Mouse (Mus musculus) inflammation-experienced regulatory T-cells, adult 16 weeks (primary cell): Measurements from ENCODE around the gene Egfl6. TPM values are rescaled to one million over a fixed set of nuclear protein-coding genes. Genes with fewer than 3 reads are reported as not detected.

Source experiments
- polyA plus RNA-seq: library from polyadenylated mRNA; unstranded; fragments of 100-300 nt; shearing (Covaris generic); gene quantifications from one replicate; pipeline ENCODE4 v1.2.1, GENCODE M21; 2017

The Egfl6 gene
- not detected for polyA plus RNA-seq

DNA sequence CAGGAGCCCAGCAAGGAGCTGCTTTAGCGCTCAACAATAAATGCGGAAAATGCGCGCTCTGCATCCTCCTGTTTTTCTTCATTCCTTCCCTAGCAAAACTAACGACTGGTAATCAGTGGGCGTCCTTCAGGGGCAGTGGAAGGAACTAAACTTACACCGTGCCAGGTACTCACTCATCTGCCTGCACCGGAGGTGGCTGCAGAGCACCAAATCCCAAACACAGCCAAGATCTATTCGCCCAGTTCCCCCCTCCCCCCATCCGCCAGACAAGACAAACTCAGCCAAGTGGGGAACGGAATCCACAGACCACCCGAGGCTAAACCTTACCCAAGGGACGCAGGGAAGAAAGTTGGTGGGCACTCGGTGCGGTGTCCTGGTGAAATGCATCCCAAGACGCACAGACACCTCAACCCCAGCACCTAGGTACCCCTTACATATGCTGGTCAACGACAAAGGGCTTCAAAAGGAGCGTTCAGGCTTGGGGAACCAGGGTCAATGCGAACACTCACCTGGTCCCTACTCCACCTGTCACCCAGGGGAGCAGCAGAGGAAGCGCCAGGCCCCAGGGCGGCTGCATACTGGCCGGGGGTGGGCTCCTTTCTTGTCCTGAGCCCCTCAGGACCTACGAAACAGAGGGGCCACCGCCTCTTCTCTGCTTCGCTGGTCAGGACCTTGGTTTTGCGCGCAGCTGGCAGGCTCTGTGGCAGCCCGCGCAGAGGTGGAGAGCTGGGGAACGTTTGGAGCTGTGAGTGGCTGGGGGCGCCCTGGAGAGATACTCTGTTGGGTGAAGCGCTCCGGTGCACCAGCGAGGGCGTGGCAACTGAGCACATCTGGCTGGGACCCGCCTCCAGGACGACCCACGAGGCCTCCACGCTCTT lies at the start of gene Egfl6:
Gene Egfl6 (minus strand): TSS at position 774 of the 878 bp plus-strand sequence.

DNA sequence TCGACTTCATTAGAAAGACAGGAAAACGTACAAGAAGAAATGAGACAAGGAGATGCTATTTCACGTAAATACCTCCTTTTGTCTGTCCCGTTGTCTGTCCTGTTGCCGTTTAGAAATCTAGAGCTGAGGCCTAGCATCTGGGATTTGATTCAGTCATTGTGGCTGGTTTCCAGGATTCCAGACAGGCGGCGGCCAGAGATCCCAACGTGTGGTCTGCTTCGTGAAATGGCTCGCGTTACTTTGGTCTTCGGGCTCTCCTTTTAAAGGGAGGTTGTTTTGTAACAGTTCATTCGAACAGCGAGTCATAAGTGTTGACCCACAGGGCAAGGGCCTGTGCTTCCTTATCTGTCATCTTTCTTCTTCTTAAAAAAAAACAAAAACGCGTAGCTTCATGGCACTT lies 67.2 kb downstream of the Egfl6 start, which contains the start of gene Tceanc:
Gene Tceanc (minus strand): TSS at position 223 of the 400 bp plus-strand sequence.

GRCm38 (mm10) chrX:166479365-166479983 lies 106.0 kb downstream of the Egfl6 start, which contains the start of gene Rab9:
Rab9 (minus strand) TSS chrX:166479867.

Other genes with a start within 250 kb of the Egfl6 start
- 31.4 TPM for gene Trappc2, start 145.1 kb downstream of the Egfl6 start, polyA plus RNA-seq
- gene Ofd1, start 145.0 kb downstream of the Egfl6 start, polyA plus RNA-seq: 8.5 TPM
- gene Rab9, start 105.9 kb downstream of the Egfl6 start, polyA plus RNA-seq: 37.1 TPM
- gene Tceanc, start 67.2 kb downstream of the Egfl6 start, polyA plus RNA-seq: 10.3 TPM